Mouse (Mus musculus): ENCODE measurements around the gene Nudt8.

GRCm38 (mm10) chr19:3966330-3967075, 33.9 kb upstream of the Nudt8 start:
- no peak for TF ChIP-seq POLR2A (IDR thresholded peaks at IDR 0.05; ENCODE audit: borderline replicate concordance, extremely low read depth, insufficient read depth, insufficient read length, poor library complexity, severe bottlenecking)
- TF ChIP-seq CTCF (IDR thresholded peaks at IDR 0.05; ENCODE audit: borderline replicate concordance, extremely low read depth, insufficient read depth, insufficient read length), result peak; percentile 28; the same call in 1 of the 2 replicates
